ENCODE assay signal across 8 mouse cellular contexts in genomic region chr11:103003210-103003609, GRCm38 (mm10). TPM values are rescaled to one million over a fixed set of nuclear protein-coding genes. Genes with fewer than 3 reads are reported as not detected.
DNase-seq lines count a peak whose midpoint lies in the region; ATAC-seq lines count a peak whose summit lies in the region.

No protein-coding gene starts in this region.

- peaks cover 39% of the 10 kb centered on the region for H3K4me1 ChIP-seq in intestine, embryonic 16.5 days (ENCODE audit: control insufficient read depth, insufficient read depth, low read length)

- no peaks in the 10 kb centered on the region; the same call in 1 of the 2 replicates for H3K36me3 ChIP-seq in intestine, embryonic 16.5 days (ENCODE audit: control insufficient read depth, insufficient read depth, low read length)

- ATAC-seq in intestine, embryonic 16.5 days, result peak; percentile 87

- no peak overlapping the region for H3K4me3 ChIP-seq in intestine, embryonic 16.5 days (ENCODE audit: low read length)

- H3K27ac ChIP-seq in intestine, embryonic 16.5 days (ENCODE audit: low read length), result peak overlapping the region; percentile 77

- intact Hi-C loops in left cerebral cortex, postnatal 25 days (cut with DNase I), result loop anchor here (1.0 kb wide), 1 partner anchor 35 kb away; no protein-coding TSS in a partner anchor

- no peaks in the 10 kb centered on the region for H3K27me3 ChIP-seq in intestine, embryonic 16.5 days (replicated peaks; ENCODE audit: control insufficient read depth, insufficient read depth, low read length)

- H3K9ac ChIP-seq in intestine, embryonic 16.5 days (ENCODE audit: low read depth, low read length), result no peak overlapping the region

- no peak overlapping the region for H3K4me2 ChIP-seq in intestine, embryonic 16.5 days (ENCODE audit: low read depth, low read length)

- 17% methylated on average over 5 of the region's 5 CpGs for WGBS in intestine, embryonic 16.5 days

- H3K9me3 ChIP-seq in intestine, embryonic 16.5 days (ENCODE audit: control insufficient read depth, low read length), result no peaks in the 10 kb centered on the region

- peak; percentile 80 for DNase-seq in 416B (ENCODE audit: low read depth)
- DNase-seq in adipocyte (ENCODE audit: low spot score), result peak; percentile 96
- DNase-seq in gastrocnemius, adult 8-10 months (ENCODE audit: low spot score in 2 of 2), result peak; percentile 59 to 74
- DNase-seq in left cerebral cortex, postnatal 25 days (ENCODE audit: low spot score in 2 of 2), result peak; percentile 82 to 93
- peak; percentile 85 to 92 for DNase-seq in right cerebral cortex, postnatal 10 days (ENCODE audit: low spot score in 2 of 2)
- no peak for DNase-seq in retina, embryonic 14.5 days (ENCODE audit: low spot score)
- no peak for DNase-seq in yolk sac, embryonic 10.5 days (ENCODE audit: low spot score)

RNA-seq across cellular contexts. Expression of gene Nmt1, which starts 24.8 kb away (rescaled TPM):
- total RNA-seq in gastrocnemius, adult 8-10 months (2022), result 10 to 100 TPM; 44.4 to 52.7 (median 50.5) TPM
- 55.9 and 59.6 TPM in 2 replicates for polyA plus RNA-seq in intestine, embryonic 16.5 days (2015; fragmentation: Nextera tagmentation; extraction: Ambion mirVana)
- 100 to 1,000 TPM; 122 to 124 TPM for total RNA-seq in left cerebral cortex, postnatal 25 days (2021)

RNA-seq across cellular contexts. Expression of gene Dcakd, which starts 24.9 kb away (rescaled TPM):
- total RNA-seq in gastrocnemius, adult 8-10 months (2022), result 10 to 100 TPM; 10.3 to 15.1 (median 13.0) TPM
- polyA plus RNA-seq in intestine, embryonic 16.5 days (2015; fragmentation: Nextera tagmentation; extraction: Ambion mirVana), result 91.5 and 92.7 TPM in 2 replicates
- total RNA-seq in left cerebral cortex, postnatal 25 days (2021), result 10 to 100 TPM; 67.7 to 68.1 TPM

RNA-seq across cellular contexts. Expression of gene C1ql1, which starts 56.7 kb away (rescaled TPM):
- not detected for total RNA-seq in gastrocnemius, adult 8-10 months (2022)
- polyA plus RNA-seq in intestine, embryonic 16.5 days (2015; fragmentation: Nextera tagmentation; extraction: Ambion mirVana), result 0.53 and 2.3 TPM in 2 replicates
- 10 to 100 TPM; 16.4 to 17.4 TPM for total RNA-seq in left cerebral cortex, postnatal 25 days (2021)

Comparison
In these comparisons a context has a peak if more than half of its experiments do, and no peak if none do; other contexts are left out.
1. DNase-seq: peak in 416B (single experiment), adipocyte (single experiment), gastrocnemius, adult 8-10 months (2 of 2), left cerebral cortex, postnatal 25 days (2 of 2) and right cerebral cortex, postnatal 10 days (2 of 2); none in retina, embryonic 14.5 days (single experiment) and yolk sac, embryonic 10.5 days (single experiment).
2. RNA of gene Dcakd, which starts 24.9 kb away (total RNA-seq): 67.7 to 68.1 TPM in left cerebral cortex, postnatal 25 days; 10.3 to 15.1 TPM in gastrocnemius, adult 8-10 months; every median in the first group is over 4 times any median in the second.
3. RNA of gene C1ql1, which starts 56.7 kb away (total RNA-seq): 16.4 to 17.4 TPM in left cerebral cortex, postnatal 25 days; not detected in gastrocnemius, adult 8-10 months; every median in the first group is over 10 times any median in the second.